Mouse (Mus musculus) right cerebral cortex, postnatal 14 days (tissue): ENCODE data around the gene Olfr619.

Experiments used
- DNase-seq: peaks from one replicate; pipeline ENCODE4 v3.0.0; 2022

Gene Olfr619

DNA sequence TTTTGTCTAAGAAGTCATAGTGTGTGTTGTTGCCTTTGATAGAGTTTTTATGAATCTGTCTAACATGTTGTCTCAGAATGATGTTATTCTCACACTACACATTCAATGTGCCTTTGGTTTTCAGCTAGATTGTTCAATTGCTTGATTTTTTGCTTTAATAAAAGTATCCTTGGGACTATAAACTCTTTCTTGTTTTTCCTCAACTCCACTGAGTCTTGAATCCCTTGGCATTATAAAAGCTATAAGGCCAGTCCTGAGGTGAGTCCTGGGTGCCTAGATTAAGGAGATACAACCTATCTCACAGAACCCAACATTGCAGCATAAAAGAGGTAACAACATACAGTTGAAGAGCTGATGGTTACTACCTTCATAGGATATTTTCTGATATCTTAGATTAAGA, at the start of gene Olfr619:
Gene Olfr619 (plus strand): TSS at position 301 of the 400 bp plus-strand sequence.
- DNase-seq: no peak

DNA sequence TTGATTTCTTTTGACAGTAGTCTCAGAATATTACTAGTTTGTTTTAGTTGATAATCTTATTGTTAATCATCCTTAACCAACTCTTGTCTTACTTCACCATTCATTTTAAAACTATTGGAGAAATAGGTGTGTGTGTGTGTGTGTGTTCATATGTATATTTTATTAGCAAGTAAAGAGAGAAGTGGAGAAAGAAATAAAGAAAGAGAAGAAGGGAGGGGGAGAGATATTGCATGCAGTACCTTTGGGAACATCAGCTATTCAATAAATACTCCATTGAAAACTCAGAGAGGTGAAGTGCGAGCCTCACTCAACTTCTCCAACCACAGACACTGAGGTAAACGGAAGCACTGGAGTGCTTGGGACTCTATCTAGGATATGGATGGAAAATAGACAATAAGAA, 44.6 kb upstream of the Olfr619 start, which contains the start of gene Olfr615:
Gene Olfr615 (plus strand): TSS at position 301 of the 400 bp plus-strand sequence.
- no peak for DNase-seq

DNA sequence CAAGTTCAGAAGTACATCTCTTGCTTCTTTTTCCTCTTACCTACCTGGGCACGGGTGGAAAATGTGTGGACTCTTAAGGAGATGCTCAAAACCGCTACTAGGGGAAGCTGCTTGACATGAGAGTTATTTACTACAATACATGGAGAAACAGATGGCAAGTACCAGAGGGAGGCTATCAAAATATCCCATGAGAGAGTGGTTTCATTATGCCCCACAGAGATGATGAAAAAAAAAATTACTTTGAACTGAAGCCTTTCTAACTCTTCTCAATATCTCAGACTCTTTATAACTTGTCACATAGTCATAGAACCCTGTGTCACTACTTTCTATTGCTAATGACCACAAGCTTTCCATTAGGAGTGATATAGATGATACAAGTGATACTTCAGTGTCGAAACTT, 31.3 kb upstream of the Olfr619 start, which contains the start of gene Olfr616:
Gene Olfr616 (minus strand): TSS at position 101 of the 400 bp plus-strand sequence.
- DNase-seq: no peak

DNA sequence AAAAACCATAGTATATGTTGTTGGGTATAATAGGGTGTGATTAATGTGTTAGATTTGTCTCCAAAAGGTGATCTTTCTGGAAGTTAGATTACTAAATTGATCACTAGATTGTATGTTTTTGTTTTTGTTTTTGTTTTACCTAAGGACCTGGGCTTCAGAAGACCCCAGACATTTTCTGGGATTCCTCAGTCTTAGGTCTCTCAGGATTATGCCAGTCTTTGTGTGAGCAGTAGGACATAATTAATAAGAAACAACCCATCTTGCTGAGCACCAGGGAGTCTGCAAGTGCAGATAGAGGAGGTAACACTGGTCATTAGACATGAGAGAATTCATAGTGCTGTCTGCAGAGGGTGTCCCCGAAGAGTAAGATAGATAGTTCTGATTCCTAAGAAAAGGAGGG, 27.6 kb upstream of the Olfr619 start, which contains the start of gene Olfr617:
Gene Olfr617 (plus strand): TSS at position 301 of the 400 bp plus-strand sequence.
- DNase-seq: no peak

DNA sequence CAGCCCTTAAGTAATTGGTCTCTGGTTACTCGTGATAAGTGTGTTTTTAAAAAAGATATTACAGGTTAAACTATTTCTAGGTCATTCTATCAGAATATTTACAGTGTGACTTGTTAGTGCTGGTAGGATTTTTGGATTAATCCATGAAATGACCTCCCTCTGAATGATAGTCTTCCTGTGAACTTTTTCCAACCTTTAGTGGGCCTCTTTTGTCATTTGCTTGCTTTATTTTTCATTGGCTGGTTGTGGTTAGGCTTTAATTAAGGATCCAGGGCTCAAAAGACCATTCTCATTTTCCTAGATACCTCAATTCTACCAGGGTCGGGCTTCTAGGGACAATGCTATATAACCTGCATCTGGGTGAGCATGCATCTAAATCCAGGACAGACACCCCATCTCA, 10.6 kb upstream of the Olfr619 start, which contains the start of gene Olfr618:
Gene Olfr618 (plus strand): TSS at position 301 of the 400 bp plus-strand sequence.
- no peak for DNase-seq

DNA sequence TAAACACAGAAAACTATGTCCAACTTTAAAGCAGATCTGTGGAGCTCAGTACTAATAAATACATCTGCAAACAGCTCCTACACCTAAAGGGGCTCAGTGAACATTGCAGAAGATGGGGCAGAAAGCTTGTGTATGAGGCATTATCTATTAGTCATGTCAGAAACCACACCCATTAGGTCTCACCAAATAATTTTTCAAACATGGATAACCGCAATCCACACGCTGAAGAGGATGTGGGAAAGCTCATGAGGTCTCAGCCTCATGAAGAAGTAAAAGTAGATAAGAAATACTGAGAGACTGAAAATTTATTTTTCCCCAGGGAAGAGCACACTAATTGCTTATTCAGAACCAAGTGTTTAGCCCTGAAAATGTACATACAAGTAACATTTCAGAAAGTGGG, 7.0 kb downstream of the Olfr619 start:
- DNase-seq: no peak

DNA sequence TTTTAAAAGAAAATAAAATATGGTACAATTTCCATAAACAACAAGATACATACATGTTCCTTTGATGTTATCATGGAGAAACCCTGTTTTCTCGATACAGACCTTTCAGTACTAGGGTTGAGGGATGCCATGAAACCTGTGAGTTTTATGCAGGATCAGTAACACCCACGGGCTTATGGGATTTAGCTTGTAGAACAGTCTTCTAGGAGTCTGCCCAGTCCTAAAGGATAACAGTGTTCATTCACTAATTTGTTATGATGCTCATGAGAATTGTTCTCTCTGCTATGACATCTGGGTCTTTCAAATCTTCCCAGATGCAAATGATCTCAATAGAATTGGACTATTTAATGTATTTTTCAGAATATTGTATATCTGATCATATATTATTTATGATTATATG, 12.1 kb downstream of the Olfr619 start, which contains the start of gene Olfr620:
Gene Olfr620 (minus strand): TSS at position 101 of the 400 bp plus-strand sequence.
- DNase-seq: no peak

DNA sequence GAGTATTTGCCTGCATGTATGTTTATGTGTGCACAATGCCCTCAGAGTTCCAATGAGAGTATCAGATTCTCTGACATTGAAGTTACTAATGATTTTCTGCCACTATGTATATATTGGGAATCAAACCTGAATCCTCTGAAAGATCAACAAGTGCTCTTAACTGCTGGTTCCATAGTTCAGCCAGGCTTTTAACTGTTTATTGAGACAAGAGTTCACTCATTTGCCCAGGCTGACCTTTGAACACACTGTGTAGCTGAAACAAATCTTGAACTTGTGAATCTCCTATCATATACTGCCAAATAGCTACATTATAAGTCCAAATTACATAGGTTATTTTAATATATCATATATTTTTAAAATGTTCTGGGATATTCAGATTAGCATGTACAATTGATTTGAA, 36.4 kb downstream of the Olfr619 start:
- no peak for DNase-seq

DNA sequence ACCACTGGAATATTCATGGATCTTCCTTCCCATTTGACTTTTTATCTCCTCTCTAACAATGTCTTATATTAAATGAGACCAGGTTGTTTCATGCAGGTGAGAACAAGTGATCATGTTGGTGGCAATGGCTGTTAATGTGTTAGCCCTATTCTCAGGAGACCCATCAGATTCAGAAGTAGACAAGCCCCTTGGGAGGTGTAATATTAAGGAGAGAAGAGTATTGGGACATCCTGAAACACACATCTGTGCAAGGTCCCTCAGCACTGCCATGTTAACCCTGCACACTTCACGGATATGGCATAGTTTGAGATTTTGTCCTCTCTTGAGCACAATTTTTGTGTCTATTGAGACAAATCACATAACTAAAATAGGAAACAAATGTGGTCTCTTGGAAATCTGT, 42.2 kb downstream of the Olfr619 start, which contains the start of gene Olfr622:
Gene Olfr622 (minus strand): TSS at position 101 of the 400 bp plus-strand sequence.
- DNase-seq: no peak

DNA sequence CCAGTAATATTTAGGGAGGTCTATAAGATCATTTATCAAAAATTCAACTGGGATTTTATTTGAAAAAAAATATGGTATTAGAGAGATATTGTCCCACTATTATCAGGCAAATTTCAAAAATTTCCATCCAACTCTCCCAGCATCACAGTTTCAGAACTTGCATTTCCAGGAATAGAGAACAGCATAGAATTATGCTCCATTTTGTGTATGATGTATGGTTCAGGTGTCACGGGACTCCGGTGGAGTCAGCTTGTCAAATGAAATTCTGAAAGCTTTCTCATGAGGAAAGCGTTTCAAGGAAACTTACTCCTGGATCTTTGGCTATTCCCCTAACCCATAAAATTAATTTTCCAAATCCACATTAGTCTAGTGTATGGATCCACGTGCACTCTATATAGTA, 43.7 kb downstream of the Olfr619 start:
- no peak for DNase-seq
